26 mouse cellular contexts compared by ENCODE assay signal in genomic region chr16:17971853-17972252, GRCm38 (mm10). TPM values are rescaled to one million over a fixed set of nuclear protein-coding genes. Genes with fewer than 3 reads are reported as not detected.
DNase-seq lines count a peak whose midpoint lies in the region; ATAC-seq and TF ChIP-seq lines count a peak whose summit lies in the region.
"Had no signal": no experiment of that assay in that cellular context is flagged by ENCODE, and none has a peak within 500 bp of the region (broad histone marks: within the 10 kb centered on the region; RNA-seq: fewer than 3 reads in every experiment).

No protein-coding gene starts in this region.

- no peak for ATAC-seq in megakaryocyte, adult 5-6 weeks (ENCODE audit: poor library complexity, severe bottlenecking)
- ATAC-seq: activated CD4-positive, CD25-positive, alpha-beta regulatory T cell, adult 4 months; forebrain, embryonic 13.5 days; forebrain, embryonic 15.5 days; forebrain, postnatal 0 days; Patski had no signal

- no peaks in the 10 kb centered on the region for H3K36me3 ChIP-seq in megakaryocyte, embryonic 14.5 days (replicated peaks; ENCODE audit: low read length)
- H3K36me3 ChIP-seq in CH12.LX (replicated peaks in 1 of 2; ENCODE audit: control insufficient read depth in 1 of 2, insufficient read depth in 1 of 2, low read length in 1 of 2) (no peaks in the 10 kb centered on the region), ES-E14 (ENCODE audit: control insufficient read depth, insufficient read depth, low read length, poor library complexity, severe bottlenecking) (no peaks in the 10 kb centered on the region)
- H3K36me3 ChIP-seq: embryonic facial prominence, embryonic 10.5 days; embryonic facial prominence, embryonic 12.5 days; forebrain, embryonic 15.5 days had no signal

- no peak for TF ChIP-seq CTCF in CH12.LX (conservative IDR thresholded peaks at IDR 0.05 in 1 of 2, IDR thresholded peaks at IDR 0.05 in 1 of 2; ENCODE audit: low read depth in 2 of 2, low read length in 2 of 2)

- no peak overlapping the region for H3K9ac ChIP-seq in CH12.LX (ENCODE audit: insufficient read depth, low read depth)
- H3K9ac ChIP-seq in ES-E14 (ENCODE audit: insufficient read depth, low read depth, low read length, poor library complexity, severe bottlenecking), result no peak overlapping the region
- H3K9ac ChIP-seq: embryonic facial prominence, embryonic 12.5 days; forebrain, embryonic 13.5 days; forebrain, embryonic 15.5 days; forebrain, postnatal 0 days had no signal

- in situ Hi-C loops in CH12.LX (cut with MboI; ENCODE audit: low pct_ligation_motif_present, low pct_unique_long_range_greater_than_20kb, low sequenced_read_pairs) (no loop called here), ES-E14 (cut with MboI; ENCODE audit: low sequenced_read_pairs in 2 of 2, unreplicated experiment in 2 of 2) (no loop called here)

- H3K9me3 ChIP-seq in megakaryocyte, embryonic 14.5 days, result peaks cover 5% of the 10 kb centered on the region; the same call in 1 of the 2 replicates
- peaks cover 4% of the 10 kb centered on the region for H3K9me3 ChIP-seq in CH12.LX (replicated peaks; ENCODE audit: low read length)
- no peaks in the 10 kb centered on the region for H3K9me3 ChIP-seq in ES-E14 (ENCODE audit: control insufficient read depth, insufficient read depth, low read depth, low read length)
- H3K9me3 ChIP-seq: embryonic facial prominence, embryonic 10.5 days; embryonic facial prominence, embryonic 12.5 days; forebrain, embryonic 13.5 days; forebrain, embryonic 15.5 days had no signal

- no peak for TF ChIP-seq EP300 in CH12.LX (IDR thresholded peaks at IDR 0.05; ENCODE audit: low read length)

- no peak overlapping the region for H3K27ac ChIP-seq in CH12.LX (ENCODE audit: insufficient read depth, low read depth)
- H3K27ac ChIP-seq in ES-E14 (ENCODE audit: insufficient read depth, low read depth, low read length, poor library complexity, severe bottlenecking), result no peak overlapping the region
- H3K27ac ChIP-seq: embryonic facial prominence, embryonic 10.5 days; embryonic facial prominence, embryonic 12.5 days; forebrain, embryonic 13.5 days; forebrain, embryonic 15.5 days had no signal

- no peak for DNase-seq in CH12.LX (ENCODE audit: extremely low read depth)
- no peak for DNase-seq in ES-E14 (ENCODE audit: low read depth, low spot score)
- no peak for DNase-seq in right cerebral cortex, adult 2 months (ENCODE audit: low spot score in 2 of 2)
- DNase-seq in layer of hippocampus, postnatal 36 days, result no peak
- DNase-seq: adrenal gland, adult 8-10 months; adrenal gland, postnatal 14 days; adrenal gland, postnatal 36 days; cerebellum, adult 11-12 months; cerebellum, adult 2 months; cerebellum, adult 9-10 months; cerebellum, postnatal 10 days; cerebellum, postnatal 25 days; forebrain, postnatal 0 days had no signal

- no peak for TF ChIP-seq RAD21 in CH12.LX (IDR thresholded peaks at IDR 0.05; ENCODE audit: low read depth, low read length)

- dilution Hi-C loops in CH12.LX (cut with MboI; ENCODE audit: extremely low pct_ligation_motif_present, extremely low pct_unique_long_range_greater_than_20kb, low sequenced_read_pairs), result no loop called here

- H3K27me3 ChIP-seq in megakaryocyte, embryonic 14.5 days (replicated peaks), result peaks cover 12% of the 10 kb centered on the region
- H3K27me3 ChIP-seq in CH12.LX (replicated peaks), result peaks cover 75% of the 10 kb centered on the region
- H3K27me3 ChIP-seq: forebrain, embryonic 13.5 days; forebrain, embryonic 15.5 days had no signal

- H3K4me3 ChIP-seq in megakaryocyte, embryonic 14.5 days (replicated peaks), result peak overlapping the region; percentile 24
- H3K4me3 ChIP-seq in CH12.LX (replicated peaks in 1 of 3; ENCODE audit: low read depth in 2 of 3, low read length in 2 of 3, poor library complexity in 1 of 3), result no peak overlapping the region
- H3K4me3 ChIP-seq in ES-E14 (ENCODE audit: insufficient read depth in 1 of 2, low read depth in 1 of 2, low read length in 2 of 2, poor library complexity in 1 of 2, severe bottlenecking in 1 of 2), result no peak overlapping the region
- H3K4me3 ChIP-seq: embryonic facial prominence, embryonic 10.5 days; embryonic facial prominence, embryonic 12.5 days; forebrain, embryonic 13.5 days; forebrain, embryonic 15.5 days had no signal

- H3K79me2 ChIP-seq in CH12.LX (replicated peaks; ENCODE audit: control insufficient read depth, extremely low read depth, insufficient read depth, poor library complexity, severe bottlenecking), result no peaks in the 10 kb centered on the region

- H3K4me2 ChIP-seq in CH12.LX (ENCODE audit: insufficient read depth, low read depth, poor library complexity, severe bottlenecking), result no peak overlapping the region
- H3K4me2 ChIP-seq: embryonic facial prominence, embryonic 12.5 days; forebrain, embryonic 13.5 days; forebrain, embryonic 15.5 days had no signal

- peaks cover 12% of the 10 kb centered on the region for H3K4me1 ChIP-seq in megakaryocyte, embryonic 14.5 days
- peaks cover 0 to 4% of the 10 kb centered on the region in 2 experiments; a peak in 1 of 4 replicates for H3K4me1 ChIP-seq in CH12.LX (ENCODE audit: control insufficient read depth in 1 of 2, insufficient read depth in 2 of 2)
- no peaks in the 10 kb centered on the region for H3K4me1 ChIP-seq in ES-E14 (ENCODE audit: control insufficient read depth in 2 of 2, insufficient read depth in 2 of 2, low read length in 2 of 2, poor library complexity in 1 of 2)
- H3K4me1 ChIP-seq: embryonic facial prominence, embryonic 10.5 days; embryonic facial prominence, embryonic 12.5 days; forebrain, embryonic 13.5 days; forebrain, embryonic 15.5 days had no signal

- TF ChIP-seq POLR2A in CH12.LX (IDR thresholded peaks at IDR 0.05; ENCODE audit: low read depth, low read length), result no peak

TF ChIP-seq in CH12.LX, 34 proteins besides CTCF, POLR2A, EP300 and RAD21:
- no peak for TF ChIP-seq SIN3A (IDR thresholded peaks at IDR 0.05; ENCODE audit: low read length)
- TF ChIP-seq MAFK (IDR thresholded peaks at IDR 0.05; ENCODE audit: insufficient replicate concordance, low read length), result peak; percentile 93

TF ChIP-seq in ES-E14, 5 proteins besides CTCF, POLR2A, EP300 and RAD21:
- TF ChIP-seq MAFK (IDR thresholded peaks at IDR 0.05; ENCODE audit: insufficient read depth, low read depth, low read length) (peak; percentile 86), CHD2 (IDR thresholded peaks at IDR 0.05; ENCODE audit: low read depth, low read length) (no peak), ZNF384 (IDR thresholded peaks at IDR 0.05; ENCODE audit: low read depth, low read length) (no peak)

RNA-seq across cellular contexts. Expression of gene Vpreb2, which starts 8.4 kb away (rescaled TPM):
- not detected in 2 replicates for polyA plus RNA-seq in megakaryocyte, embryonic 14.5 days (2012; ENCODE audit: insufficient read depth, low replicate concordance)
- total RNA-seq in megakaryocyte, adult 5-6 weeks (2015), result not detected in 2 replicates
- total RNA-seq in megakaryocyte, adult 5-6 weeks (2017), result not detected in 2 replicates
- not detected in 2 replicates for total RNA-seq in CH12.LX (2012; rRNA removed)
- not detected in 2 replicates for total RNA-seq in CH12.LX (2014; rRNA removed)
- 0.54 TPM in 1 of 2 replicates, not detected in the other for polyA plus RNA-seq in CH12.LX (2012; ENCODE audit: insufficient read length, low read depth)
- not detected in 2 replicates for total RNA-seq in ES-E14 (2012; rRNA removed)
- not detected for total RNA-seq in layer of hippocampus, postnatal 36 days (2021)
- total RNA-seq: adrenal gland, postnatal 14 days; adrenal gland, postnatal 36 days; forebrain, postnatal 0 days had no signal
- polyA plus RNA-seq: activated CD4-positive, CD25-positive, alpha-beta regulatory T cell, adult 4 months; C2C12; cerebellum, adult 2 months; cortical plate, adult 2 months; embryonic facial prominence, embryonic 10.5 days; embryonic facial prominence, embryonic 12.5 days; embryonic facial prominence, embryonic 14.5 days; forebrain, embryonic 11.5 days; forebrain, embryonic 13.5 days; forebrain, embryonic 15.5 days; forebrain, postnatal 0 days had no signal

RNA-seq across cellular contexts. Expression of gene Slc25a1, which starts 43.8 kb away (rescaled TPM):
- polyA plus RNA-seq in megakaryocyte, embryonic 14.5 days (2012; ENCODE audit: insufficient read depth, low replicate concordance), result 396 and 555 TPM in 2 replicates
- 7.6 and 11.2 TPM in 2 replicates for total RNA-seq in megakaryocyte, adult 5-6 weeks (2015)
- total RNA-seq in megakaryocyte, adult 5-6 weeks (2017), result 16.1 and 24.1 TPM in 2 replicates
- 106 and 141 TPM in 2 replicates for total RNA-seq in CH12.LX (2012; rRNA removed)
- total RNA-seq in CH12.LX (2014; rRNA removed), result 96.5 and 113 TPM in 2 replicates
- 122 and 134 TPM in 2 replicates for polyA plus RNA-seq in CH12.LX (2012; ENCODE audit: insufficient read length, low read depth)
- total RNA-seq in ES-E14 (2012; rRNA removed), result 97.9 and 111 TPM in 2 replicates
- total RNA-seq in layer of hippocampus, postnatal 36 days (2021), result 10 to 100 TPM; 37.1 to 39.9 TPM

RNA-seq across cellular contexts. Expression of gene Gsc2, which starts 57.0 kb away (rescaled TPM):
- not detected in 2 replicates for polyA plus RNA-seq in megakaryocyte, embryonic 14.5 days (2012; ENCODE audit: insufficient read depth, low replicate concordance)
- total RNA-seq in megakaryocyte, adult 5-6 weeks (2015), result not detected in 2 replicates
- not detected in 2 replicates for total RNA-seq in megakaryocyte, adult 5-6 weeks (2017)
- not detected in 2 replicates for total RNA-seq in CH12.LX (2012; rRNA removed)
- total RNA-seq in CH12.LX (2014; rRNA removed), result not detected in 2 replicates
- polyA plus RNA-seq in CH12.LX (2012; ENCODE audit: insufficient read length, low read depth), result not detected in 2 replicates
- 0.85 and 1.2 TPM in 2 replicates for total RNA-seq in ES-E14 (2012; rRNA removed)
- total RNA-seq in layer of hippocampus, postnatal 36 days (2021), result not detected
- total RNA-seq: adrenal gland, adult 18-20 months; adrenal gland, adult 8-10 months; adrenal gland, postnatal 14 days; adrenal gland, postnatal 36 days; forebrain, postnatal 0 days had no signal
- polyA plus RNA-seq: activated CD4-positive, CD25-positive, alpha-beta regulatory T cell, adult 4 months; C2C12; cerebellum, adult 2 months; cortical plate, adult 2 months; embryonic facial prominence, embryonic 10.5 days; embryonic facial prominence, embryonic 12.5 days; embryonic facial prominence, embryonic 14.5 days; forebrain, embryonic 11.5 days; forebrain, postnatal 0 days; Patski had no signal
